ENCODE assay signal across 8 mouse cellular contexts in the genomic region with DNA sequence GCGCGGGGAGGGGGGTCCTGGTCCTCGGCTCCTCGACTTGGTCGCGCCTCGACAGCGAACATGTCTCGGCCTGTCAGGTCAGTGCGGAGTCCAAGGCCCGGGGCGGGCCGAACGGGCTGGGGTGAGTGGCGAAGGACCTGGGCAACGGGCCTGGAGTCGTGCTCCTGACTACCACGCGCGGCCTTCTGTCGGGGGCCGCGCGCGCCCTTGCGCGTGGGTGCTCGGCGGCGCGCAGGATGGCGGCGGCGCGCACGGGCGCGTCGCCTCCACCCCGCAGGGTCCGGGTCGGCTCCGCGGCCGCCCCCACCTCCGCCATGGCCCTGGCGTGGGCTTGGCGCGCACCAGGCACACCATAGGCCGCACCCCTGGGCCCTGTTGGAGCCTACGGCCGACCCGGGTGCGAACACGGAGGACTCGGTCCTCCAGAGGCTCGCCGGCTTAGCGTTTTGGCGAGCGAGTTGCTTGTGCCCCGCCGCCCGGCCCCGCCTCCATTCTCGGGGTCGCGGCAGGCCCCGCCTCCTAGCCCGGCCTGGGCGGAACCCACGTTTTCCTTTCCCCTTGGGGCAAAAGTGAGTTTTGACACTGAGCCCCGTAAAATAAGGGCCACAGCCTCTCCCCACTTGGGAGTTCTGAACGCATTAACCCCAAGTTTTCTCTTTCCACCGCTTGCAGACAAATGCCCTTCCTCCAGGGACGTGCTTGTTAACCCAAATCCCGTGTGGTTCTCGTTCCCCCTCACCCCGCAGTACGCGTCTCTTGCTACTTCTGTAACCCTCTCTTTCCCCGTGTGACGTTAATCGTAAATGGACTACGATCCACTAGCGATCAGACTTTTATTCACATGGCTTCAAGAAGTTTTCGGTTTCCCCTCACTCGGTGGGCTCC. TPM values are rescaled to one million over a fixed set of nuclear protein-coding genes. Genes with fewer than 3 reads are reported as not detected.
DNase-seq lines count a peak whose midpoint lies in the region; ATAC-seq and TF ChIP-seq lines count a peak whose summit lies in the region.

No protein-coding gene starts in this region.

- peaks cover 48% of the 10 kb centered on the region for H3K79me2 ChIP-seq in MEL (ENCODE audit: control insufficient read depth, insufficient read depth, low read length, poor library complexity)

- peak overlapping the region; percentile 99 for H3K9ac ChIP-seq in MEL (ENCODE audit: control insufficient read depth, low read depth, low read length, poor library complexity, severe bottlenecking)
- H3K9ac ChIP-seq in forebrain, postnatal 0 days: peak overlapping the region; percentile 99
- peak overlapping the region; percentile 83 for H3K9ac ChIP-seq in lung, embryonic 15.5 days

- peak; percentile 45 to 68 for TF ChIP-seq POLR2A in MEL (IDR thresholded peaks at IDR 0.05; ENCODE audit: control insufficient read depth in 1 of 2, insufficient read depth in 1 of 2, low read depth in 1 of 2, low read length in 2 of 2, poor library complexity in 1 of 2)
- TF ChIP-seq POLR2A in olfactory bulb, adult 2 months (IDR thresholded peaks at IDR 0.05; ENCODE audit: insufficient read depth, low read depth, low read length): peak; percentile 38

- peak overlapping the region; percentile 80 for H3K27ac ChIP-seq in MEL (ENCODE audit: control insufficient read depth, low read depth, low read length)
- peak overlapping the region; percentile 100 for H3K27ac ChIP-seq in forebrain, postnatal 0 days (ENCODE audit: low read depth, low read length)
- H3K27ac ChIP-seq in layer of hippocampus, adult 2 months: peak overlapping the region; percentile 99
- peak overlapping the region; percentile 98 for H3K27ac ChIP-seq in lung, embryonic 15.5 days
- H3K27ac ChIP-seq in olfactory bulb, adult 2 months (ENCODE audit: insufficient read depth, low read depth, low read length): peak overlapping the region; percentile 71

- H3K4me3 ChIP-seq in MEL (ENCODE audit: control insufficient read depth in 1 of 2, insufficient read depth in 1 of 2, low read depth in 2 of 2, low read length in 2 of 2): peak overlapping the region; percentile 55 to 98
- peak overlapping the region; percentile 100 for H3K4me3 ChIP-seq in forebrain, postnatal 0 days (ENCODE audit: low read depth, low read length)
- peak overlapping the region; percentile 95 for H3K4me3 ChIP-seq in layer of hippocampus, adult 2 months
- H3K4me3 ChIP-seq in lung, embryonic 15.5 days: peak overlapping the region; percentile 66
- H3K4me3 ChIP-seq in olfactory bulb, adult 2 months (ENCODE audit: insufficient read depth, low read depth, low read length): peak overlapping the region; percentile 92

- WGBS in forebrain, postnatal 0 days: 3% methylated on average over 78 of the region's 88 CpGs
- under 1% methylated on average over 86 of the region's 88 CpGs for WGBS in lung, embryonic 15.5 days
- under 1% methylated on average over 88 of the region's 88 CpGs for WGBS in olfactory bulb, adult 2 months

- peaks cover 12 to 50% of the 10 kb centered on the region in 2 experiments for H3K36me3 ChIP-seq in MEL (ENCODE audit: control insufficient read depth in 1 of 2, insufficient read depth in 2 of 2, low read length in 2 of 2)
- H3K36me3 ChIP-seq in forebrain, postnatal 0 days (ENCODE audit: insufficient read depth): no peaks in the 10 kb centered on the region
- H3K36me3 ChIP-seq in lung, embryonic 15.5 days: peaks cover 4% of the 10 kb centered on the region; the same call in 1 of the 2 replicates

- TF ChIP-seq EP300 in MEL (IDR thresholded peaks at IDR 0.05; ENCODE audit: low read depth in 1 of 2, low read length in 2 of 2): no peak

- no peaks in the 10 kb centered on the region for H3K27me3 ChIP-seq in MEL (ENCODE audit: control insufficient read depth in 1 of 2, insufficient read depth in 2 of 2, low read length in 2 of 2)
- no peaks in the 10 kb centered on the region for H3K27me3 ChIP-seq in forebrain, postnatal 0 days (ENCODE audit: insufficient read depth, low read length)
- peaks cover 12% of the 10 kb centered on the region for H3K27me3 ChIP-seq in lung, embryonic 15.5 days

- H3K9me3 ChIP-seq in MEL (replicated peaks; ENCODE audit: insufficient read depth, low read length): no peaks in the 10 kb centered on the region
- H3K9me3 ChIP-seq in forebrain, postnatal 0 days (ENCODE audit: low read length): no peaks in the 10 kb centered on the region
- no peaks in the 10 kb centered on the region for H3K9me3 ChIP-seq in lung, embryonic 15.5 days

- peaks cover 6 to 29% of the 10 kb centered on the region in 2 experiments; a peak in 3 of 4 replicates for H3K4me1 ChIP-seq in MEL (ENCODE audit: control insufficient read depth in 1 of 2, insufficient read depth in 2 of 2, low read length in 2 of 2)
- H3K4me1 ChIP-seq in forebrain, postnatal 0 days (ENCODE audit: insufficient read depth): peaks cover 5% of the 10 kb centered on the region
- peaks cover 25% of the 10 kb centered on the region for H3K4me1 ChIP-seq in lung, embryonic 15.5 days
- H3K4me1 ChIP-seq in olfactory bulb, adult 2 months (ENCODE audit: control insufficient read depth, insufficient read depth, low read length): peaks cover 4% of the 10 kb centered on the region; the same call in 1 of the 2 replicates

- TF ChIP-seq CTCF in MEL (IDR thresholded peaks at IDR 0.05 in 2 of 3, conservative IDR thresholded peaks at IDR 0.05 in 1 of 3; ENCODE audit: control insufficient read depth in 1 of 3, insufficient read depth in 1 of 3, low read depth in 2 of 3, low read length in 3 of 3, poor library complexity in 1 of 3, severe bottlenecking in 1 of 3): no peak
- no peak for TF ChIP-seq CTCF in forebrain, postnatal 0 days (IDR thresholded peaks at IDR 0.05; ENCODE audit: low read depth)
- no peak for TF ChIP-seq CTCF in layer of hippocampus, adult 2 months (conservative IDR thresholded peaks at IDR 0.05)
- no peak for TF ChIP-seq CTCF in olfactory bulb, adult 2 months (IDR thresholded peaks at IDR 0.05; ENCODE audit: insufficient read depth, low read depth, low read length)

- DNase-seq in MEL (ENCODE audit: low read depth, low spot score): peak; percentile 90
- peak; percentile 68 to 83 for DNase-seq in cerebellum, adult 18-20 months
- DNase-seq in forebrain, postnatal 0 days: peak; percentile 85
- DNase-seq in heart, postnatal 4 days: peak; percentile 84
- DNase-seq in layer of hippocampus, adult 2 months (ENCODE audit: low spot score in 2 of 2): peak; percentile 49 to 56
- DNase-seq in thymus, adult 18-20 months: peak; percentile 79 to 83

- ATAC-seq in forebrain, postnatal 0 days: peak; percentile 73
- ATAC-seq in lung, embryonic 15.5 days (ENCODE audit: borderline replicate concordance, extremely low read depth, low FRiP score, low TSS enrichment): peak; percentile 78

- no peak for TF ChIP-seq RAD21 in MEL (IDR thresholded peaks at IDR 0.05; ENCODE audit: low read depth, low read length)

- H3K4me2 ChIP-seq in forebrain, postnatal 0 days (ENCODE audit: low read depth): peak overlapping the region; percentile 70
- peak overlapping the region; percentile 71 for H3K4me2 ChIP-seq in lung, embryonic 15.5 days

TF ChIP-seq in MEL, 35 proteins besides CTCF, POLR2A, EP300 and RAD21 (continues in another document):
- TF ChIP-seq HCFC1 (IDR thresholded peaks at IDR 0.05; ENCODE audit: low read depth, low read length) (peak; percentile 18; the same call in 1 of the 2 replicates), JUND (IDR thresholded peaks at IDR 0.05; ENCODE audit: low read depth, low read length) (no peak), CHD2 (IDR thresholded peaks at IDR 0.05; ENCODE audit: low read length) (peak; percentile 53; the same call in 1 of the 2 replicates), SIN3A (IDR thresholded peaks at IDR 0.05; ENCODE audit: low read length) (peak; percentile 84), MAX (IDR thresholded peaks at IDR 0.05; ENCODE audit: low read length) (peak; percentile 71), UBTF (IDR thresholded peaks at IDR 0.05; ENCODE audit: borderline replicate concordance, insufficient read depth, low read depth, low read length) (no peak), BHLHE40 (IDR thresholded peaks at IDR 0.05; ENCODE audit: borderline replicate concordance, low read depth, low read length) (no peak), ZKSCAN1 (IDR thresholded peaks at IDR 0.05; ENCODE audit: low read depth, low read length) (no peak)

RNA-seq across cellular contexts. Expression of a gene that starts 0.6 kb away (rescaled TPM):
- 113 and 121 TPM in 2 replicates for total RNA-seq in MEL (2012; rRNA removed)
- polyA plus RNA-seq in MEL (2012; ENCODE audit: insufficient read depth in 1 of 2, insufficient read length in 2 of 2, low read depth in 1 of 2, low replicate concordance in 2 of 2, missing spikeins in 1 of 2): 10 to 100 TPM; 53.7 to 84.0 TPM
- total RNA-seq in forebrain, postnatal 0 days (2014; rRNA removed): 135 and 159 TPM in 2 replicates
- polyA plus RNA-seq in forebrain, postnatal 0 days (2015; fragmentation: Nextera tagmentation; extraction: Ambion mirVana): 42.6 and 56.4 TPM in 2 replicates
- total RNA-seq in heart, postnatal 4 days (2021): 100 to 1,000 TPM; 169 to 172 TPM
- 100 to 1,000 TPM; 159 to 161 TPM for total RNA-seq in layer of hippocampus, adult 2 months (2021)
- polyA plus RNA-seq in lung, embryonic 15.5 days (2015; fragmentation: Nextera tagmentation; extraction: Ambion mirVana): 80.3 and 86.7 TPM in 2 replicates
- polyA plus RNA-seq in olfactory bulb, adult 2 months (2012; ENCODE audit: insufficient read depth, insufficient read length, low replicate concordance, missing spikeins): 215 and 292 TPM in 2 replicates

RNA-seq across cellular contexts. Expression of a gene that starts 43.9 kb away (rescaled TPM):
- total RNA-seq in MEL (2012; rRNA removed): 22.1 and 23.5 TPM in 2 replicates
- polyA plus RNA-seq in MEL (2012; ENCODE audit: insufficient read depth in 1 of 2, insufficient read length in 2 of 2, low read depth in 1 of 2, low replicate concordance in 2 of 2, missing spikeins in 1 of 2): 10 to 100 TPM in 1 of 2 experiments, not detected in 1; 26.3 TPM
- total RNA-seq in forebrain, postnatal 0 days (2014; rRNA removed): 7.9 and 9.1 TPM in 2 replicates
- 9.3 and 9.8 TPM in 2 replicates for polyA plus RNA-seq in forebrain, postnatal 0 days (2015; fragmentation: Nextera tagmentation; extraction: Ambion mirVana)
- 10 to 100 TPM; 10.6 to 10.8 TPM for total RNA-seq in heart, postnatal 4 days (2021)
- total RNA-seq in layer of hippocampus, adult 2 months (2021): 1 to 10 TPM; 7.2 to 9.1 TPM
- polyA plus RNA-seq in lung, embryonic 15.5 days (2015; fragmentation: Nextera tagmentation; extraction: Ambion mirVana): 20.9 and 22.5 TPM in 2 replicates
- not detected in 2 replicates for polyA plus RNA-seq in olfactory bulb, adult 2 months (2012; ENCODE audit: insufficient read depth, insufficient read length, low replicate concordance, missing spikeins)

RNA-seq across cellular contexts. Expression of a gene that starts 51.9 kb away (rescaled TPM):
- total RNA-seq in MEL (2012; rRNA removed): 34.1 and 40.7 TPM in 2 replicates
- polyA plus RNA-seq in MEL (2012; ENCODE audit: insufficient read depth in 1 of 2, insufficient read length in 2 of 2, low read depth in 1 of 2, low replicate concordance in 2 of 2, missing spikeins in 1 of 2): 10 to 100 TPM in 1 of 2 experiments, not detected in 1; 15.6 TPM
- 0.85 and 0.86 TPM in 2 replicates for total RNA-seq in forebrain, postnatal 0 days (2014; rRNA removed)
- 0.69 and 0.78 TPM in 2 replicates for polyA plus RNA-seq in forebrain, postnatal 0 days (2015; fragmentation: Nextera tagmentation; extraction: Ambion mirVana)
- total RNA-seq in heart, postnatal 4 days (2021): 1 to 10 TPM; 2.1 to 2.3 TPM
- under 1 TPM; 0.41 to 0.64 TPM for total RNA-seq in layer of hippocampus, adult 2 months (2021)
- polyA plus RNA-seq in lung, embryonic 15.5 days (2015; fragmentation: Nextera tagmentation; extraction: Ambion mirVana): 2.3 and 2.7 TPM in 2 replicates
- polyA plus RNA-seq in olfactory bulb, adult 2 months (2012; ENCODE audit: insufficient read depth, insufficient read length, low replicate concordance, missing spikeins): not detected in 2 replicates

Comparison
In these comparisons a context has a peak if more than half of its experiments do, and no peak if none do; other contexts are left out.
1. Peak in every context shown above with its lines: DNase-seq, ATAC-seq, H3K4me3 ChIP-seq and H3K27ac ChIP-seq.
2. RNA of a gene that starts 51.9 kb away (total RNA-seq): 34.1 to 40.7 TPM in MEL; 2.1 to 2.3 TPM in heart, postnatal 4 days, 0.85 to 0.86 TPM in forebrain, postnatal 0 days and 0.41 to 0.64 TPM in layer of hippocampus, adult 2 months; every median in the first group is over 10 times any median in the second.